Mouse (Mus musculus) forebrain, embryonic 12.5 days (tissue): Measurements from ENCODE around the gene Itsn1. TPM values are rescaled to one million over a fixed set of nuclear protein-coding genes. Genes with fewer than 3 reads are reported as not detected.

Source experiments
- ATAC-seq: fragments of 200-750 bp; cut with Nextera tagmentation; 2 replicates; pipeline ENCODE4 v1.8.0; 2017; ENCODE audit warnings: moderate TSS enrichment; ENCODE audit not compliant: low FRiP score
- H3K27ac ChIP-seq: fragments of 300-500 bp; sonication (generic); 2 replicates; pipeline ENCODE4 v1.5.1; 2016; ENCODE audit warnings: mild to moderate bottlenecking
- H3K27me3 ChIP-seq: fragments of 300-500 bp; sonication (generic); 2 replicates; pipeline ENCODE4 v1.6.1; 2016; ENCODE audit warnings: mild to moderate bottlenecking
- H3K36me3 ChIP-seq: fragments of 300-500 bp; sonication (generic); replicated peaks from 2 replicates; pipeline ENCODE4 v1.6.1; 2016; ENCODE audit warnings: mild to moderate bottlenecking
- H3K4me1 ChIP-seq: fragments of 300-500 bp; sonication (generic); 2 replicates; pipeline ENCODE4 v1.6.1; 2016
- H3K4me2 ChIP-seq: fragments of 300-500 bp; sonication (generic); 2 replicates; pipeline ENCODE4 v1.6.1; 2016; ENCODE audit warnings: mild to moderate bottlenecking, moderate library complexity
- H3K4me3 ChIP-seq: fragments of 300-500 bp; sonication (generic); replicated peaks from 2 replicates; pipeline ENCODE4 v1.5.1; 2016; ENCODE audit warnings: mild to moderate bottlenecking
- H3K9ac ChIP-seq: fragments of 300-500 bp; sonication (generic); 2 replicates; pipeline ENCODE4 v1.6.1; 2016; ENCODE audit warnings: mild to moderate bottlenecking
- H3K9me3 ChIP-seq: fragments of 300-500 bp; sonication (generic); 2 replicates; pipeline ENCODE4 v1.6.1; 2016
- WGBS: fragments of 180-500 bp; shearing (Covaris S2); methylation state at CpG from one replicate; pipeline ENCODE4 v1.1.7; 2016; 5-methylcytosine and 5-hydroxymethylcytosine counted together
- polyA plus RNA-seq: library from polyadenylated mRNA; unstranded; fragments of >200 nt; fragmentation: Nextera tagmentation; extraction: Ambion mirVana; gene quantifications from 2 replicates; pipeline ENCODE4 v1.2.1, GENCODE M21; 2016

Itsn1 gene
- polyA plus RNA-seq, 1 experiment from 2014 or later = 65.4 TPM

GRCm38 (mm10) chr16:91736046-91736816 lies 7.2 kb downstream of the Itsn1 start:
- no peak for ATAC-seq
- Histone ChIP-seq H3K27me3 (no peaks in the 10 kb centered on the region), H3K9ac (no peak overlapping the region), H3K4me1 (peaks cover 63% of the 10 kb centered on the region), H3K36me3 (no peaks in the 10 kb centered on the region), H3K4me3 (no peak overlapping the region), H3K27ac (no peak overlapping the region), H3K9me3 (no peaks in the 10 kb centered on the region), H3K4me2 (no peak overlapping the region)
- 74% methylated on average over 7 of the region's 7 CpGs for WGBS

GRCm38 (mm10) chr16:91738505-91738904 lies 9.4 kb downstream of the Itsn1 start:
- 83% methylated on average over 6 of the region's 6 CpGs for WGBS
- H3K9me3 ChIP-seq = no peaks in the 10 kb centered on the region
- H3K4me1 ChIP-seq = peaks cover 50% of the 10 kb centered on the region
- H3K27ac ChIP-seq = no peak overlapping the region
- H3K4me2 ChIP-seq = no peak overlapping the region
- no peak overlapping the region for H3K4me3 ChIP-seq
- H3K27me3 ChIP-seq = no peaks in the 10 kb centered on the region
- no peaks in the 10 kb centered on the region for H3K36me3 ChIP-seq
- no peak overlapping the region for H3K9ac ChIP-seq
- no peak for ATAC-seq

- H3K4me1 ChIP-seq = peaks cover 39% of the 10 kb centered on the region
- H3K4me2 ChIP-seq = no peak overlapping the region
- H3K36me3 ChIP-seq = no peaks in the 10 kb centered on the region
- no peak overlapping the region for H3K9ac ChIP-seq
- ATAC-seq = no peak
- H3K27me3 ChIP-seq = no peaks in the 10 kb centered on the region
- no peak overlapping the region for H3K4me3 ChIP-seq
- no peaks in the 10 kb centered on the region for H3K9me3 ChIP-seq
- WGBS = 71% methylated on average over 8 of the region's 8 CpGs
- 0 out of 2 replicates have a peak overlapping the region, but pooled peaks have one; percentile 9 for H3K27ac ChIP-seq
These were observed 11.3 kb downstream of the Itsn1 start for GRCm38 (mm10) chr16:91740184-91740917.

- Histone ChIP-seq H3K4me1 (peaks cover 39% of the 10 kb centered on the region), H3K27ac (0 out of 2 replicates have a peak overlapping the region, but pooled peaks have one; percentile 9), H3K4me2 (no peak overlapping the region), H3K9me3 (no peaks in the 10 kb centered on the region), H3K9ac (no peak overlapping the region), H3K36me3 (no peaks in the 10 kb centered on the region), H3K27me3 (no peaks in the 10 kb centered on the region), H3K4me3 (no peak overlapping the region)
- 69% methylated on average over 7 of the region's 7 CpGs for WGBS
- ATAC-seq = no peak
These were observed 11.8 kb downstream of the Itsn1 start for GRCm38 (mm10) chr16:91740918-91741255.

GRCm38 (mm10) chr16:91743055-91743454 lies 14.0 kb downstream of the Itsn1 start:
- ATAC-seq = no peak
- H3K9me3 ChIP-seq = no peaks in the 10 kb centered on the region
- peaks cover 28% of the 10 kb centered on the region for H3K4me1 ChIP-seq
- no peak overlapping the region for H3K27ac ChIP-seq
- no peaks in the 10 kb centered on the region for H3K36me3 ChIP-seq
- no peak overlapping the region for H3K9ac ChIP-seq
- WGBS = 83% methylated on average over 7 of the region's 7 CpGs
- H3K4me2 ChIP-seq = no peak overlapping the region
- H3K27me3 ChIP-seq = no peaks in the 10 kb centered on the region
- no peak overlapping the region for H3K4me3 ChIP-seq

- no peaks in the 10 kb centered on the region for H3K9me3 ChIP-seq
- no peak for ATAC-seq
- no peak overlapping the region for H3K27ac ChIP-seq
- 67% methylated on average over 14 of the region's 14 CpGs for WGBS
- no peak overlapping the region for H3K4me2 ChIP-seq
- H3K36me3 ChIP-seq = no peaks in the 10 kb centered on the region; the same call in 1 of the 2 replicates
- no peaks in the 10 kb centered on the region for H3K27me3 ChIP-seq
- H3K4me1 ChIP-seq = peaks cover 13% of the 10 kb centered on the region
- H3K4me3 ChIP-seq = no peak overlapping the region
- no peak overlapping the region for H3K9ac ChIP-seq
These were observed 17.2 kb downstream of the Itsn1 start for GRCm38 (mm10) chr16:91746101-91746950.

GRCm38 (mm10) chr16:91747567-91747966 lies 18.5 kb downstream of the Itsn1 start:
- no peak for ATAC-seq
- H3K4me3 ChIP-seq = no peak overlapping the region
- no peak overlapping the region for H3K9ac ChIP-seq
- H3K9me3 ChIP-seq = no peaks in the 10 kb centered on the region
- WGBS = 94% methylated on average over 6 of the region's 6 CpGs
- H3K36me3 ChIP-seq = no peaks in the 10 kb centered on the region; the same call in 1 of the 2 replicates
- H3K4me1 ChIP-seq = peaks cover 15% of the 10 kb centered on the region
- no peak overlapping the region for H3K27ac ChIP-seq
- H3K4me2 ChIP-seq = no peak overlapping the region
- no peaks in the 10 kb centered on the region for H3K27me3 ChIP-seq

GRCm38 (mm10) chr16:91751644-91752385 lies 22.7 kb downstream of the Itsn1 start:
- Histone ChIP-seq H3K27ac (no peak overlapping the region), H3K36me3 (no peaks in the 10 kb centered on the region; the same call in 1 of the 2 replicates), H3K4me3 (no peak overlapping the region), H3K9ac (no peak overlapping the region), H3K27me3 (no peaks in the 10 kb centered on the region), H3K4me1 (0 out of 2 replicates have a peak, but pooled peaks cover 2% of the 10 kb centered on the region), H3K4me2 (no peak overlapping the region), H3K9me3 (no peaks in the 10 kb centered on the region)
- no peak for ATAC-seq
- WGBS = 86% methylated on average over 13 of the region's 13 CpGs

- no peaks in the 10 kb centered on the region for H3K9me3 ChIP-seq
- H3K4me2 ChIP-seq = no peak overlapping the region
- H3K36me3 ChIP-seq = no peaks in the 10 kb centered on the region; the same call in 1 of the 2 replicates
- H3K27me3 ChIP-seq = no peaks in the 10 kb centered on the region
- ATAC-seq = no peak
- no peak overlapping the region for H3K9ac ChIP-seq
- 90% methylated on average over 4 of the region's 4 CpGs for whole genome bisulfite sequencing
- H3K4me3 ChIP-seq = no peak overlapping the region
- 0 out of 2 replicates have a peak, but pooled peaks cover 2% of the 10 kb centered on the region for H3K4me1 ChIP-seq
- no peak overlapping the region for H3K27ac ChIP-seq
These were observed 24.5 kb downstream of the Itsn1 start for GRCm38 (mm10) chr16:91753611-91754010.

GRCm38 (mm10) chr16:91754957-91755356 lies 25.9 kb downstream of the Itsn1 start:
- no peak for ATAC-seq
- H3K9ac ChIP-seq = no peak overlapping the region
- no peak overlapping the region for H3K4me2 ChIP-seq
- 93% methylated on average over 6 of the region's 6 CpGs for WGBS
- no peak overlapping the region for H3K27ac ChIP-seq
- H3K9me3 ChIP-seq = no peaks in the 10 kb centered on the region
- H3K4me1 ChIP-seq = 0 out of 2 replicates have a peak, but pooled peaks cover 2% of the 10 kb centered on the region
- H3K4me3 ChIP-seq = no peak overlapping the region
- H3K36me3 ChIP-seq = no peaks in the 10 kb centered on the region; the same call in 1 of the 2 replicates
- no peaks in the 10 kb centered on the region for H3K27me3 ChIP-seq

GRCm38 (mm10) chr16:91761202-91761601 lies 32.1 kb downstream of the Itsn1 start:
- no peak overlapping the region for H3K4me2 ChIP-seq
- no peaks in the 10 kb centered on the region for H3K36me3 ChIP-seq
- ATAC-seq = no peak
- peaks cover 38% of the 10 kb centered on the region for H3K4me1 ChIP-seq
- no peaks in the 10 kb centered on the region for H3K9me3 ChIP-seq
- no peak overlapping the region; the same call in 1 of the 2 replicates for H3K27ac ChIP-seq
- H3K9ac ChIP-seq = no peak overlapping the region
- 77% methylated on average over 9 of the region's 9 CpGs for WGBS
- no peak overlapping the region for H3K4me3 ChIP-seq
- H3K27me3 ChIP-seq = no peaks in the 10 kb centered on the region
